Mouse (Mus musculus): ENCODE results near the gene Arhgap35.

Arhgap35 gene

GRCm38 (mm10) chr7:16465568-16465967 is 149.2 kb downstream of the Arhgap35 start:
- no peak for DNase-seq (ENCODE audit: low spot score in 2 of 2)

GRCm38 (mm10) chr7:16465160-16465559 is 149.6 kb downstream of the Arhgap35 start:
- DNase-seq (ENCODE audit: low spot score in 2 of 2) = peak; percentile 79 to 82

- DNase-seq (ENCODE audit: low spot score in 2 of 2) = peak; percentile 80 to 89
Observed at GRCm38 (mm10) chr7:16463214-16463613, 151.6 kb downstream of the Arhgap35 start.

- DNase-seq (ENCODE audit: low spot score in 2 of 2) = no peak
Observed at GRCm38 (mm10) chr7:16461705-16462104, 153.1 kb downstream of the Arhgap35 start.

GRCm38 (mm10) chr7:16461151-16461550 is 153.6 kb downstream of the Arhgap35 start:
- no peak for DNase-seq (ENCODE audit: low spot score in 2 of 2)

GRCm38 (mm10) chr7:16460566-16460965 is 154.2 kb downstream of the Arhgap35 start:
- no peak for DNase-seq (ENCODE audit: low spot score in 2 of 2)

- DNase-seq (ENCODE audit: low spot score in 2 of 2) = no peak
Observed at GRCm38 (mm10) chr7:16456289-16456688, 158.5 kb downstream of the Arhgap35 start.

- no peak for DNase-seq (ENCODE audit: low spot score in 2 of 2)
Observed at GRCm38 (mm10) chr7:16455016-16455415, 159.8 kb downstream of the Arhgap35 start.

GRCm38 (mm10) chr7:16453118-16453711 is 161.6 kb downstream of the Arhgap35 start:
- peak in 1 of 2 experiments; percentile 43 for DNase-seq (ENCODE audit: low spot score in 2 of 2)

GRCm38 (mm10) chr7:16452587-16453073 is 162.2 kb downstream of the Arhgap35 start, which contains the start of gene Tmem160:
TSS of gene Tmem160 (plus strand) at chr7:16452779.
- DNase-seq (ENCODE audit: low spot score in 2 of 2) = peak; percentile 63 to 84

GRCm38 (mm10) chr7:16451656-16452055 is 163.1 kb downstream of the Arhgap35 start:
- no peak for DNase-seq (ENCODE audit: low spot score in 2 of 2)

All from spleen, postnatal 10 days (tissue).